Mouse (Mus musculus) left cerebral cortex, postnatal 14 days (tissue): ENCODE measurements around the gene Slc10a1. TPM values are rescaled to one million over a fixed set of nuclear protein-coding genes. Genes with fewer than 3 reads are reported as not detected.

Source experiments
- DNase-seq, 2 experiments: peaks; one replicate each; pipeline ENCODE4 v3.0.0; 2021 to 2022; ENCODE audit warnings: low spot score in 2 of 2, mixed read lengths in 1 of 2
- intact Hi-C: fragments of 180-260 bp; cut with DNase I; formaldehyde crosslinking; loops from one replicate; pipeline ENCODE4 v1.15.1; 2025
- long read RNA-seq, 2 experiments: library from polyadenylated mRNA; stranded (forward); transcript quantifications; one replicate each; pipeline ENCODE4 v2.0.0; 2021
- total RNA-seq, 2 experiments: library from RNA; stranded (reverse); gene quantifications; 2 replicates each; pipeline ENCODE4 v1.2.3; 2021

The Slc10a1 gene
- not detected for total RNA-seq
- long read RNA-seq, experiment 1, result 0 reads
- long read RNA-seq, experiment 2, result 0 reads

DNA sequence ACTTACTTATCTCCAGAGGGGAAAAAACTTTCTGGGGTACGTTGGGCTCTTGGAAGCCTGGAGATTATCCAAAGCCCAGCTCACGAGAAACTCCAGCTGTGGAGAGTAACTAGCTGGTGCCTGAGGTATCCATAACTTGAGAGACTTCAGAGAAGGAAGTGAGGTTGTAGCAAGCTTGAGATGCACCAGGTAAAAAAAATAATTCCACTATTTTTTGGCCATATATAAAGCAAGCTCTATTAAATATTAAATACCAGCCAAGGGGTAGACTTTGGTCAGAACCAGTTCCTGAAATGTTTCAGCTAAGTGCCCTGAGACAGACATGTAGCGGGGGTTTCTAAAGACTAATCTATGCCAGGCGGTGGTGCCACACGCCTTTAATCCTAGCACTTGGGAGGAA is at the start of gene Slc10a1:
Gene Slc10a1, minus strand, starts transcription at position 101 of the 400 bp plus-strand sequence.
- intact Hi-C loops, result no loop called here
- DNase-seq, result no peak

DNA sequence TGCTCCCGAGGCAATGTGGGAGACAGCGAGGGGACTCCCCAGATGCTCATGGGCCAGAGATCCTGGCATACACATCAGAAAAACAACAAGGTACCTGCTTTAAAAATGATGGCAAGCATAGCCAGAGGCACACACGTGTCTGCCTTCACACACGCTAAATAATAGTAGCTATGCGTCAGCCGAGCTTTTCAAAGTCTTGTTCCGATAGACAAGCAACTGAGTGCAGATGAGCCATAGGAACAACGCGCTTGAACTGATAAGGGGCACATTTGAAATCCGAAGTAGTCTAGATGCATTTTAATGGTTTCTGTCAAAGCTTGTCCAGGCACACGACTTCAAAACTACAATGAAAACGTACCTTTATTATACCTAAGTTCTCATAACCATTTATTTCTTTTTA is 49.1 kb upstream of the Slc10a1 start:
- DNase-seq, result no peak
- intact Hi-C loops, result no loop called here

DNA sequence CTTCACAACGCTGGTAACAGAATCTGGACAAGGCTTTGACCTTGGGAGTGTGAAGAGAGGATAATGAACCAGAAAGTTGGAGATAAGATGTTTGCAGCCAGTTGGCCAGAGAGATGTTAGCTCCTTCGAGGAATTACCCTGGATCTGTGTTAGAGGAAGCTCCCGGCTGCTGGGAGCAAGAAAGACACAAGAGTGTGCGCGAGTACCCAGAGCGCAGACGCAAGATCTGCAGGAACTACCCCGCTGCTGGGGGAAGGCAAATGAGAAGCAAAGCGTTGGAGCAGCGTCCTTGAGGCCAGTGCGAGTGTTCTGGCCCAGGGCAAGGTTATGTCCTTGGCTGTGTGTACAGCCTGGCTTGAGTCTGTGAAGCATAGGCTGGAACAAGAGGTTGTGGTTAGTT is 45.0 kb upstream of the Slc10a1 start:
- intact Hi-C loops, result no loop called here

DNA sequence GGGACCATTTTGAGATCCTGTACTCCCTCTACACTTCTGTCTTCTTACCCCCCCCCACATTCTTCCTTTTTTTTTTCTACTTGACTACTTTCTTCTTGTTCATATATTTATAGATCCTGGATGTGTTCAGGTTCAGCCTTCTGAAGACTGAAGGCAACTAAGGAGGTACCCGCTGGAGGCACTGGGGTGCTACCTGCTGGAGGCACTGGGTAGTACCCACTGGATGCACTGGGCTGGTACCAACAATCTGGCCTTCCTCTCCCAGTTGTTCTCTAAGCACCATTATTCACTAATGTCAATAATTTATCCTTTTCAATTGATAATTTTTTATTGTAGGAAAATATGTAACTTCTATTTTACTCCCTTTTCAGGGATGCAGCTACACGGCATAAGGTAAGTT is 43.5 kb upstream of the Slc10a1 start:
- intact Hi-C loops, result no loop called here

More for the DNA sequence above, 45.0 kb upstream of the Slc10a1 start:
- DNase-seq, result no peak

DNA sequence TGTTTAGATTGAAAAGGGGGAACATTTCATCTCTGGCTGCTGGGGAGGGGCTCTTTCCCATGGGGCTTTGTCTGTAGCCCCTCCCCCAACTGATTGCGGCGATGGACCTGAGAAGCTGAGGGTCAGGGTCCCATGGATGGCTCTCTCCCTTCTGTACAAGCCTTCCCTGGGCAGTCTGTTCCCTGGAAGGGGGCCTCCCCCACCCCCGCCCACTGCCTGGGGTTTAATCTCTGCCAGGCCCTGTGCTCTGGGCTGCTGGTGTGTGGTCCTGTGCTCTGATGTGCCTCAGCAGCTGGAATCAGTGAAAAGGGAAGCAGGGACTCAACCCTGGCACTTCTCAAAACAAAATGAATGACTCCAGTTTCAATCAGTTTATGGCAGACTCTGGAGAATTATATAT is 41.3 kb upstream of the Slc10a1 start:
- intact Hi-C loops, result no loop called here
- no peak for DNase-seq

More for the DNA sequence above, 43.5 kb upstream of the Slc10a1 start:
- DNase-seq, result no peak

DNA sequence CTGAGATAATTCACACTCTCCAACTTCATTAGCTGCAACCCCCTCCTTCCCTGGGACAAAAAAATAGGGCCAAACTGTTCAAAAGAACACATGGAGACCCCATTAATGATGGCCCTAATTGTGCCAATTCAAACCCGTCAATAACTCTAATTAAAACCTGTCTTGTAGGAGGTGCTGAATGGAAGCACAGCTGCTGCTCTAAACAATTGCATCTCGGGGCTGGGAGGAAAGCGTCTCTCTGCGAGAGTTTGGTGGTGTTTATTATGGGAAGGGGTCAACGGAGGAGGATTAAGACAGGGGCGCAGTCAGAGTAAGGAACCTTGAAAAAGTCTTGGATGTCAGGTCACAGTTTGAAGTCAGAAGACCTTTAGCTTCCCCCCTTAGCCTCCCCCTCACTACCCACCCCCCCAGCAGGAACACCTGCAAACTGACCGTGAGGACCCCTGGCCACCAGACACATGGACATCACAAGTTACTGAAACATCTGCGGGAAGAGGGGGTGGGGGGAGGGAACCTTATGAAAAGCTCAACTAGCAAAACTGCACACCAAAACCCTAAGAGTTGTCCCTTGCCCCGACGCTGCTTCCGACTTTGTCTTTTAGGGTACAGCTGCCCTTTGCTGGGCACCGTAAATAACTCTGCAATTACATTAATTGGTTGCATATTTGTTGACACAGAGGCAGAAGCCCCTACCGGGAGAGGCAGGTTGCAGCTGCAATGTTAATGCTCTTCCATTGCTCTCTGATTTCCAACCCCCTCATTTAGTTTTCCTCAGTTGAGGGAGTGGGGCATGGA is 34.5 kb upstream of the Slc10a1 start:
- no peak for DNase-seq
- intact Hi-C loops, result no loop called here

DNA sequence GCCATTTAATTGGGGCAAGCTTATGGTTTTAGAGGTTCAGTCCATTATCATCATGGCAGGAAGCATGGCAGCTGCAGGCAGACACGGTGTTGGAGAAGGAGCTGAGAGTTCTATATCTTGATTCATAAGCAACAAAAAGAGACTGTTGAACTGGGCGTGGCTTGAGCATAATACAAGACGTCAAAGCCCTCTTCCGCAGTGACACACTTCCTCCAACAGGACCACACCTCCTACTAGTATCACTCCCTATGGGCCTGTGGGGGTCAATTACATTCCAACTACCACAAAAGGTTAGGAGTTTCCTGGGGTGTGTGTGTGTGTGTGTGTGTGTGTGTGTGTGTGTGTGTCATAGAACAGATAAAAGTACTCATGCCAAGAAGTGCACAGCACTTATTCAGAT is 32.4 kb upstream of the Slc10a1 start:
- no peak for DNase-seq
- intact Hi-C loops, result no loop called here

DNA sequence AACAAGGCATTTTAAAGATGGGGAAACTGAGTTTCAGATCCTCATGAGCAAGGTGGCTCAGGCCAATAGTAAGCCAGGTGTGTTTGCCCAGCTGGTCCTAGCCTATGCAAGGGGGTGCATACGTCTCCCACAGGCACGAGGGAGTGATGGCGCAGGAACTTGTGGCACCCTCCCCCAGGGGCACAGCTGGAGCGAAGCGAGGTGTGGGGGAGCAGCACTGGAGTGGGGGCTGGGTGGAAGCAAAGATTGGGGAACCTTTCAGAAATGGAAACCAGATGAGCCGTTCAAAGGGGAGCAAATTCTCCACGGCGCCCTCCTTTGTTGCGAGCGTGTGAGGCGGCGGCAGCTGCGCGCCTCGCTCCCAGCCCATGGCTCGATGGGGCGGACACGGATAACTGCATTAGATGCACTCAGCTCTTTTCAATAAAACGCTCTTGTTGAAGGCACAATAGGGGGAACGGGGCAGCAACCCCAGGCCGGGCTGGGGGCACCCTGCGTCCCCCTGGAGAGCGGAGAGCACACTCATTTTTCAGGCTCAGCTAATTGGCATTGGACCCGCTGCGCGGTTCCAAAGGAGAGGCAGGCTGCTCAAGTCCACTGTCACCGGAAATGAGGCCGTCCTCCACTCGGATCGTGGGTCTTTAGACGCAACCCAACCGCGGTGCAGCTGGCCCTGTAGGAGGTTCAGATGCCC is 30.2 kb upstream of the Slc10a1 start:
- intact Hi-C loops, result no loop called here
- no peak for DNase-seq

DNA sequence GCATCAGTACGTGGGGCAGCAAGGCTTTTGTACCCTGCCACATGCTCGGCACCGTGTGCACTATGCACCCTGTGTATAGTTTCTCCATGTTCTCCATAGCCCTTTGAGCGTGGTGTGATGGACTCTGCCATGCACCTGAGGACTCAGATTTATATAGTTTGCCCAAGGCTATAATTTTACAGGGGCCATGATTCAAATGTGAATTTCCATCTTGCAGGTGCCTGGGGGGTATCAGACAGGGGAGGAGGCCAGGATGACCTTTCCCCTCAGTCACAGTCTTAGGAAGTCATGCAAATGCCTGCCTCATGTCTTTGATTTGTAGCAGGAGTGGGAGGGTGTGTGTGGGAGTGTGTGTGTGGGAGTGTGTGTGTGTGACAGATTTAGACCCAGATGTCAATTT is 29.1 kb upstream of the Slc10a1 start:
- intact Hi-C loops, result no loop called here
- no peak for DNase-seq

DNA sequence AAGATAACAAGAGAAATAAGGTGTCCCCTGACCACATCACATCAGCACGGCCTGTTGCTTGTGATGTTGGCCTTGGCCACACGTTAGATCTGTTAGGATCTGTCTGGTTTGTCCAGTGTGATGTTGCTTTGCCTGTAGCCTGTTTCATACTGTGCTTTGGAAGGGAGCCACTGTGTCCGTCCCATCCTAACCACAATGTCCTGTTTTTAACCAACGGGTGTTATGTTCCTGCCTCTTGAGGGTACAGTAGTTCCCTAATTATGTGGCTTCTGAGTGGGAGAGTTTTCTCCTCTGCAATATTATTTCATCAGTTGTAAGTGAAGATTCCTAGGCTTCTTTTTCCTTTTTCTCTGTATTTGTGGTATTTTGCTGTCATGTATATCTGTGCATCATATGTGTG is 26.8 kb upstream of the Slc10a1 start:
- DNase-seq, result no peak
- intact Hi-C loops, result no loop called here

DNA sequence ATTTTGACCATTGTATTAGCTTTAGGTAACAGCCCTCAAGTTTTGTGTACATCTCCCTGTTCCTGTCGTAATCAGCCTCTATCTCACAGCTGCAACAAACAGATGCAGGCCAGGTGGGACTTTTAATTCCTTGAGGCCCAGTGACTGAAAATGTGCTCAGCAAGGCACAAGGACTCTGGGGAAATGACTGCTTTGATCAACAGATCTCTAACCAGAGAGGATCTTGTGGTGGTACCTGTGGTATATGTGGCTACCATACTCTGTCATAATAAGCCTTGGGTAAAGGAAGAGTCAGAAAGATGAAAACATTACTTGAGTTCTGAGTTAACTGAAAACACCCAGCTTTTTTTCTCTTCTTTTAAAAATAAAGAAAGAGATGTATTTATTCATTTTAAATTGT is 25.3 kb upstream of the Slc10a1 start:
- DNase-seq, result no peak
- intact Hi-C loops, result no loop called here

DNA sequence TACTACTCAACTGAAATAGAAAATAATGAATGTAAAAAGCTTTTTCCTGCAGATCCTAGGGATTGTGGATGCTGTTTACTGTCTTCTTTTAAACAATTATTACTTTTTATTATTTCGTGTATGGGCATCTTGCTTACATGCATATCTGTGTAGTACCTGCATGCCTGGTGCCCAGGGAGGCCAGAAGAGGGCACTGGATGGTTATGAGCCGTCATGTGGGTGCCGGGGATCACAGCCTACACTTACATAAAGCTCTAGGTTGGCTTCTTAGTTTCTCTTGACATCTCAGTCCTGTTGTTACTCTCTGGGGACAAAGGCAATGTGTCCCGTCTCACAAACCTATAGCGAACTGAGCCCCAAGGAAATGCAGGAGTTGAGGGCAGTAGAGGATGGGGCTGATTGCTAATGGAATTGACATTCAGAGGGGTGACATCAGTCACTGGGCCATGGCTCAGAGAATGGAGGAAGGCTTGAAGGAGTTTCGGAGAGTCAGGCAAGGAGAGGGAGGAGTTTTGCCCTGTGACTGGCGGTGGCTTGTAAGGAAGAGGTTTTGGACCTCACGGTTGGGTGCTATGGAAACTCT is 24.1 kb upstream of the Slc10a1 start:
- DNase-seq, result no peak
- intact Hi-C loops, result no loop called here

DNA sequence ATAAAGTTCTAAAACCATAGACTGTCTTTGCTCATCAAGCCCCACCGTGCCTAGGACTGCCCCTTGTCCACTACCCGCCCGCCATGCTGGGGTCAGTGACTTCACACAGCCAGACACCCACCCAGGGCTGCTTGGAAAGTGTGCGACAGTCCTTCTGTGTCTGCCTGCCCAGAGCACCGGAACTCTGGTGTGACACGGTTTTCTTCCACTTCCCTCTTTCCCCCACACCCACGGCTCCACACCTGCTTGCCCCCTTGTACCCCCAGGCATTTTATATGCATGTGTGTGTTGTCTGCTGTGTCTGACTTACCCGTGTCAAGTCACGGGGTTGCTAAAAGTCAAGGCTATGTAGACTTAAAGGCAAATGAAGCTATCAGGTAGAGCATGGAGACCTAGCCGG is 23.3 kb upstream of the Slc10a1 start:
- intact Hi-C loops, result no loop called here
- no peak for DNase-seq

DNA sequence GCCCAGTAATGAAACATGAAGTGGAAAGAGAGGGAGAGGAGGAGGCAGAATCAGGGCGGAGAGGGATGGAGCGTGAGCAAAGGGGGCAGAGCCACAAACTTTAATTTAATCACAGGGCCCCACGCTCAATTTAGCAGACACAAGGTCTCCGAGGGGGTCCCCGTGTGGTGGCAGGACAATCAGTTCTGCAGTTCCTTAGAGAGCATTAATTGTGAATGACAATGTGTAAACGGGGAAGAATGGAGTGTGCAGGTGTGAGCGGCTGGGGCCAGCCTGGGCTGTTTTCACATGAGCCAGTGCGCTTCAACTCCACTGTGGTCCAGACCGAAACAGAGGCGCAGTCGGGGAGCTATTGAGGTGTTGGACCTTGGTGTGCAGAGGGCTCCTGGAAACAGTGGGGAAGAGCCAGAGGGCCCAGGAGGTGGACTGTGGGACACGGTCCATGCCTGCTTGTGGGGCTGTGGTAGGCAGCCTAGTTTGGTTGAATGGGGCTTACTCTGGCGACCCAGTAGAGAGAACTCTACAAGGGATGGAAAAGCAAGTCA is 22.5 kb upstream of the Slc10a1 start:
- intact Hi-C loops, result no loop called here
- DNase-seq, result no peak

DNA sequence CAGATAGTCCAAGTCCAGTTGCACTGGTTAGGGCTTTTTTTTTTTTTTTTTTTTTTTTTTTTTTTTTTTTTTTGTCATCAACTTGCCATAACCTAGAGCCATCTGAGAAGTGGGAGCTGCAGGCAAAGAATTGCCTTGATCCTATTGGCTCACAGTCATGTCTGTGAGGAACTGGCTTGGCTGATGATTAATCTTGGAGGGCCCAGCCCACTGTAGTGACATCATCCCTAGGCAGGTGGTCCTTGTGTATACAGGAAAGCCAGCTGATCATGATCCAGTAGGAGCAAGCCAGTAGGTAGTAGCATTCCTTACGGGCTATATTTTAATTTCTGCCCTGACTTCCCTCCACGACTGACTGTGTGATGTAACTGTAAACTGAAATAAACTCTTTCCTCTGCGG is 19.8 kb upstream of the Slc10a1 start:
- intact Hi-C loops, result loop anchor here (10.0 kb wide), 1 partner anchor 707 kb away; no protein-coding TSS in a partner anchor
- no peak for DNase-seq

DNA sequence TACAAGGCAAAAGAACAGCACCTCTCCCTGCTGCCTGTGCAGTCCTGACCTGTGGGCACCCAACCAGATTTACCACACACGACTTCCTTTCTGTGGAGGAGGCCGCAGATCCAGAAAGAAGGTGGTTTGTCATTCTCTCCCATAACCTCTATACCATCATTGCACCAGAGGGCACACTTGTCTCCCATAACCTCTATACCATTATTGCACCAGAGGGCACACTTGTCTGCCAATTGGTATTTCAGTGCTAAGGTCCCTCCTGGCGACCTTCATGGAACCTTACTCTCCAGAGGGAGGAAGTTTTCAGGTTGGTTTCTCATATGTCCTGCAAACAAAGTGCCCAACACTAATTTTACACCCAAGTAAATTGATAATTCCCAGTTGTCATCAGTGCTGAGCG is 18.1 kb upstream of the Slc10a1 start:
- intact Hi-C loops, result loop anchor here (10.0 kb wide), 1 partner anchor 708 kb away; no protein-coding TSS in a partner anchor
- no peak for DNase-seq

DNA sequence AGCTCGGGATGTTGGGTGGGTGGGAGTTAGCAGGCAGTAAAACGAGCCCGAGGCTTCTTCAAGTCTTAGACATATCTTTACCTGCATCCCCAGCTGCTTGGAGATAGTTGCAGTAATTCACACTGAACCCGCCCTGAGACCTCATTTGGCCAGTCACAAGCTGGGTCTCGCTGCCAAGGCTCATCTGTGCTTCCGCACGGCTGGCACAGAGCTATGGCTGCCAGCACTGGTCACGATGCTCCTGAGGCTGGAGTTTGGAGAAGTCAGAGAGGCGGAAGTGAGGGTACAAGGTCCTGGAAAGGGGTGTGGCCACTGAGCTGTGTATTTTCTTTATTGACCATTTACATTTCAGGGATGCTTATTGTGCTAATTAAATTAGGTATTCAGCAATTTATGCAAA is 15.2 kb upstream of the Slc10a1 start:
- DNase-seq, result no peak
- intact Hi-C loops, result loop anchor here (2.0 to 10.0 kb wide), 2 partner anchors 419 to 711 kb away; no protein-coding TSS in a partner anchor

DNA sequence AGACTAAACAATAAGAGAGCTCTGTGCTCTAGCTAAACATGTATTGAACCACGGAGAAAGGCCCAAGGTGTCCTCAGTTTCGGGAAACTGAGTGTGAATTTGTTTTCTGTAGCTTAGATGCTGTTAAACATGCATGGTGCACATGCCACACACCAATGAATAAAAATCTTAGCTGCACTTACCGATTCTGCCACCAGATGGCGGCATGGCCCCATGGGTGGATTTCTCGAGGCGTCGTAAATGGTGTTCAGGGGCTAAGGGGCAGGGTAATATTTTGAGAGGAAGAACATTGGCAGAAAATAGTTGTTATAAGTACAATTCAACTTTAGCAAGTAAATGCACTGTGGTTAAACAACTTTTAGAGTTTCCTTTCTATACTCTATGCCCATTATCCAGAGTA is 13.8 kb upstream of the Slc10a1 start:
- intact Hi-C loops, result loop anchor here (1.0 to 10.0 kb wide), 3 partner anchors 200 to 712 kb away; no protein-coding TSS in a partner anchor
- peak; percentile 68 to 85 for DNase-seq

DNA sequence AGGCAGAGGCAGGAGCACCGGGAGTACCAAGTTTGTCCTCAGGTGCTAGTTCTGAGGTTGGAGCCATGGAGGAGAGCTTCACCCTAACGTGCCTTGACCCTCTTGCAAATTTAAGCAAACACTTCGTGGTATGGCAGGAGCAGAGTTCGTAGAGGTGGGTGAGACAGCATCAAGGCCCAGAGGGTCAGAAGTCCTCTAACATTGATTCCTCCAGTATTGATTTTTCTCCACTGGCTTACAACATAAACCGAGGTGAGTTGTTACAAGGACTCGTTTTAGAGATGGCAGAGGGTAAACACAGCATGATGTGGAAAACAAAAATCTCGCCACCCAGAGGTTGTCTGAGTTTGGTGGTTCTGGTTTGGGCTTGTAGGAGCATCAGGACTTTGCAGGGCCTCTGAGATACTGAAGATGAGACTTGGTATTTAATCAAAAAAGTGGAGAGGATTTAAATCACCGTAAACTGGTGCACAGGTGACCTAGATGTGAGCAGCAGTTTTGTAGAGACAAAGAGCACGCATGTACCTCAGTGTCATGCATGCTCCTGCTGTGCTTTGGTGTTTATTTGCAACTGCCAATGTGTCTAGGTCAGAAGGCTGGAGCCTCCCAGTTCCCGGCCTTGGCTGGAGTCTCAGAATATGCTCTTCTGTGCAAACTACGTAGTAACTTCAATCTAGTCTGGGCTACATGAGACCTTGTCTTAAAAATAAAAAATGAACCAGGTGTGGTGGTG is 7.6 kb upstream of the Slc10a1 start:
- no peak for DNase-seq
- intact Hi-C loops, result no loop called here
